Mouse (Mus musculus): ENCODE data around the gene Ap1g2. TPM values are rescaled to one million over a fixed set of nuclear protein-coding genes. Genes with fewer than 3 reads are reported as not detected.

Ap1g2 gene
- polyA plus RNA-seq (2012; ENCODE audit: low replicate concordance) = 11.8 and 17.7 TPM in 2 replicates

GRCm38 (mm10) chr14:55105836-55106809, at the start of gene Ap1g2:
TSS of gene Ap1g2 (minus strand) at chr14:55106593.

GRCm38 (mm10) chr14:55116425-55117200, 10.2 kb upstream of the Ap1g2 start, which contains the start of gene Jph4:
TSS of gene Jph4 (minus strand) at chr14:55116935.

GRCm38 (mm10) chr14:55094704-55095231, 11.6 kb downstream of the Ap1g2 start, which contains the start of gene Thtpa:
TSS of gene Thtpa (plus strand) at chr14:55094784.

GRCm38 (mm10) chr14:55092011-55092577, 14.3 kb downstream of the Ap1g2 start, which contains the start of gene Zfhx2:
TSS of gene Zfhx2 (minus strand) at chr14:55092324.

Other genes with a start within 250 kb of the Ap1g2 start
- 0.86 and 0.91 TPM in 2 replicates for gene Homez, start 235.6 kb downstream of the Ap1g2 start, polyA plus RNA-seq (2012; ENCODE audit: low replicate concordance)
- 1.2 TPM in 2 replicates for gene Ppp1r3e, start 229.0 kb downstream of the Ap1g2 start, polyA plus RNA-seq (2012; ENCODE audit: low replicate concordance)
- gene Bcl2l2, start 223.2 kb downstream of the Ap1g2 start, polyA plus RNA-seq (2012; ENCODE audit: low replicate concordance) = 48.9 and 77.3 TPM in 2 replicates
- 10.1 and 11.1 TPM in 2 replicates for gene Gm20521, start 223.2 kb downstream of the Ap1g2 start, polyA plus RNA-seq (2012; ENCODE audit: low replicate concordance)
- 165 and 331 TPM in 2 replicates for gene Pabpn1, start 214.1 kb downstream of the Ap1g2 start, polyA plus RNA-seq (2012; ENCODE audit: low replicate concordance)
- 1.7 and 2.0 TPM in 2 replicates for gene Slc22a17, start 193.5 kb downstream of the Ap1g2 start, polyA plus RNA-seq (2012; ENCODE audit: low replicate concordance)
- gene Efs, start 180.5 kb downstream of the Ap1g2 start, polyA plus RNA-seq (2012; ENCODE audit: low replicate concordance) = 0.27 and 0.41 TPM in 2 replicates
- not detected in 2 replicates for gene Il25, start 173.9 kb downstream of the Ap1g2 start, polyA plus RNA-seq (2012; ENCODE audit: low replicate concordance)
- gene Cmtm5, start 170.3 kb downstream of the Ap1g2 start, polyA plus RNA-seq (2012; ENCODE audit: low replicate concordance) = not detected in 2 replicates
- 0.52 TPM in 1 of 2 replicates, not detected in the other for gene Myh6, start 139.7 kb downstream of the Ap1g2 start, polyA plus RNA-seq (2012; ENCODE audit: low replicate concordance)
- gene Gm17428, start 129.7 kb downstream of the Ap1g2 start, polyA plus RNA-seq (2012; ENCODE audit: low replicate concordance) = not detected in 2 replicates
- not detected in 2 replicates for gene Myh7, start 112.0 kb downstream of the Ap1g2 start, polyA plus RNA-seq (2012; ENCODE audit: low replicate concordance)
- 35.4 and 46.8 TPM in 2 replicates for gene Ngdn, start 91.1 kb downstream of the Ap1g2 start, polyA plus RNA-seq (2012; ENCODE audit: low replicate concordance)
- 7.2 and 11.2 TPM in 2 replicates for gene Zfhx2, start 14.3 kb downstream of the Ap1g2 start, polyA plus RNA-seq (2012; ENCODE audit: low replicate concordance)
- gene Thtpa, start 11.8 kb downstream of the Ap1g2 start, polyA plus RNA-seq (2012; ENCODE audit: low replicate concordance) = 2.2 and 3.4 TPM in 2 replicates
- gene Jph4, start 10.3 kb upstream of the Ap1g2 start, polyA plus RNA-seq (2012; ENCODE audit: low replicate concordance) = not detected in 2 replicates
- gene Dhrs2, start 115.4 kb upstream of the Ap1g2 start, polyA plus RNA-seq (2012; ENCODE audit: low replicate concordance) = not detected in 2 replicates